Mouse (Mus musculus) stomach, postnatal 0 days (tissue): ENCODE measurements at regions not wholly inside any gene's neighbourhood (a gene's known extent, or its start where the extent isn't known, plus 50 kb on each side); places are given as distances from the start of the nearest gene placed in this dataset.

Source experiments
- CTCF ChIP-seq: IDR thresholded peaks from 2 replicates; pipeline ENCODE4 v1.5.1; 2016; ENCODE audit warnings: antibody characterized with exemption, low read depth, mild to moderate bottlenecking, moderate library complexity
- EP300 ChIP-seq: optimal IDR thresholded peaks from 2 replicates; pipeline ENCODE3; 2016; ENCODE audit warnings: antibody characterized with exemption

GRCm38 (mm10) chr2:72741746-72742145, 238.5 kb downstream of the Sp3 start:
- TF ChIP-seq EP300 (no peak), CTCF (no peak)
